Mouse (Mus musculus) kidney, postnatal 0 days (tissue): ENCODE results near the gene Tns4. TPM values are rescaled to one million over a fixed set of nuclear protein-coding genes. Genes with fewer than 3 reads are reported as not detected.
A peak's percentile ranks its signal among the peaks of the same experiment; 100 is the strongest.

Experiments used
- ATAC-seq: fragments of 200-750 bp; cut with Nextera tagmentation; replicated peaks from 2 replicates; pipeline ENCODE4 v1.8.0; 2017; ENCODE audit warnings: low read depth, moderate number of reproducible peaks, moderate TSS enrichment, moderate library complexity; ENCODE audit not compliant: low FRiP score
- DNase-seq: peaks from one replicate; pipeline ENCODE4 v3.0.0-alpha.2; 2016; ENCODE audit warnings: low spot score
- H3K27ac ChIP-seq: fragments of 300-500 bp; sonication (generic); 2 replicates; pipeline ENCODE4 v1.5.1; 2014; ENCODE audit warnings: mild to moderate bottlenecking
- H3K27me3 ChIP-seq: fragments of 300-500 bp; sonication (generic); 2 replicates; pipeline ENCODE4 v1.6.1; 2014; ENCODE audit warnings: low read length, mixed read lengths; ENCODE audit not compliant: insufficient read depth
- H3K36me3 ChIP-seq: fragments of 300-500 bp; sonication (generic); 2 replicates; pipeline ENCODE4 v1.6.1; 2014; ENCODE audit warnings: low read length, mixed read lengths; ENCODE audit not compliant: insufficient read depth
- H3K4me1 ChIP-seq: fragments of 300-500 bp; sonication (generic); replicated peaks from 2 replicates; pipeline ENCODE4 v1.6.1; 2014; ENCODE audit warnings: antibody characterized with exemption, low read length, mixed read lengths; ENCODE audit not compliant: insufficient read depth
- H3K4me2 ChIP-seq: fragments of 300-500 bp; sonication (generic); 2 replicates; pipeline ENCODE4 v1.6.1; 2014; ENCODE audit warnings: mild to moderate bottlenecking, low read length, moderate library complexity, mixed read lengths
- H3K4me3 ChIP-seq: fragments of 300-500 bp; sonication (generic); replicated peaks from 2 replicates; pipeline ENCODE4 v1.5.1; 2014; ENCODE audit warnings: low read depth, low read length
- H3K9ac ChIP-seq: fragments of 300-500 bp; sonication (generic); 2 replicates; pipeline ENCODE4 v1.6.1; 2014; ENCODE audit warnings: low read depth, low read length
- H3K9me3 ChIP-seq: fragments of 300-500 bp; sonication (generic); replicated peaks from 2 replicates; pipeline ENCODE4 v1.6.1; 2016; ENCODE audit warnings: low read length, inconsistent platforms, mixed read lengths
- CTCF ChIP-seq: IDR thresholded peaks from 2 replicates; pipeline ENCODE4 v1.5.1; 2016; ENCODE audit warnings: antibody characterized with exemption, low read depth, mild to moderate bottlenecking, moderate library complexity
- WGBS: fragments of 180-500 bp; shearing (Covaris S2); extraction: QIAGEN DNeasy Blood & Tissue Kit; methylation state at CpG from one replicate; pipeline ENCODE4 v1.1.7; 2014; 5-methylcytosine and 5-hydroxymethylcytosine counted together
- polyA plus RNA-seq: library from polyadenylated mRNA; unstranded; fragments of >200 nt; fragmentation: Nextera tagmentation; extraction: Ambion mirVana; gene quantifications from 2 replicates; pipeline ENCODE4 v1.2.1, GENCODE M21; 2015

The Tns4 gene
- polyA plus RNA-seq, 1 experiment from 2014 or later, result 0.16 TPM

DNA sequence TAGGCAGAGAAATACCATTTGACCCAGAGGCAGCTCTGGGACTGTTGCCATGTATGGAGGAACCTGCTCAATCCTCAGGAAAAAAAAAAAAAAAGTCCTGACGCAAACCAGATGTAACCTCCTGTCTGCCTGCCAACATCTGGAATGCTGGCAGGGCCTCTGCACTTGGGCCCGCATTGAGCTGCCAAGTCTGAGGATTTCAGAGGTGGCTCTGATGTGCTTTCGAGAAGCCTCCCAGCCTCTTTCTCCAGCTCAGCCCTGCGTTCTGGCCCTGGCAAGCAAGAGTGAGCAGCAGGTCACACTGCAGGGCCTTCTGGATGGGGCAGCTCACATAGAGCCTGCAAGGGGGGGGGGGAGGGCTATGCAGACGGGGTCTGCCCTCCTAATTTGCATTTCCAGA lies 42.0 kb downstream of the Tns4 start:
- peaks cover 42% of the 10 kb centered on the region for H3K4me1 ChIP-seq
- ATAC-seq, result no peak

DNA sequence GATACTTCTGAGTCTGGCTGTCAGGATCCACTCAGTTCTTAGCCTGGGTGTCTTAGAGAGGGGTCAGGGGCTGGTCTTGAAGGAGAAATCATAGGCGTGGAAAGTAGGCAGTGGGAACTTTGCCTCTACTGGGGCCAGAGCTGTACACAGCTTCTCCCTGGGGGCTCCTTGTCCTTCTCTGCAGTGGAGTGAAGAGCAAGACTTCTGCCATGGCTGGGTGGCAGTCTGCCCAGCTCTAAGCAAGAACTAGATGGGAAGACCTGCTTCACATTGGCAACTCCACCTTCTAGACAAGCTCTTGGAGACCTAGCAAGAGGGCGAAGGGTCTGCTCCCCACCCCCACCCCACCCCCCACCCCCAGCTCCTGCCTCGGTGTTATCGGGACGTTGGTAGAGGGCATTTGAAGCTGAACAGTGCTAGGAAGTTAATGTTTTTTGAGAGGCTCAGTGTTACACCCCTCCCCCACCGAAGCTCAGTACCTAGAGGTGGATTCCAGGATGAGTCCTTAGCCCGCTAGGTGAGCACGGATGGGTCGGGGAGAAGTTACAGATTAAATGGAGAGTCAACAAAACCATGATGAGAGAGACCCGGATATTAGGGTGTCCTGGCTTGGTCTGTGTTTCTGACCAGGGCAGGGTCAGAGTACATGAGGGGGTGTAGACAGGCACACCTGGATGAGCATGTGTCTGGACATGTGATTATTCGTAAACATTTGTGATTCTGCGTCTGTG lies 43.8 kb downstream of the Tns4 start:
- Histone ChIP-seq H3K36me3 (peaks cover 29% of the 10 kb centered on the region), H3K27ac (peak overlapping the region; percentile 65), H3K4me1 (peaks cover 50% of the 10 kb centered on the region), H3K9me3 (no peaks in the 10 kb centered on the region), H3K4me2 (peak overlapping the region; percentile 31), H3K27me3 (no peaks in the 10 kb centered on the region), H3K9ac (no peak overlapping the region), H3K4me3 (no peak overlapping the region)
- no peak for TF ChIP-seq CTCF
- no peak for DNase-seq
- 48% methylated on average over 12 of the region's 12 CpGs for WGBS
- ATAC-seq, result peak; percentile 31

More for the DNA sequence above, 42.0 kb downstream of the Tns4 start:
- Histone ChIP-seq H3K4me3 (no peak overlapping the region), H3K4me2 (no peak overlapping the region), H3K9ac (no peak overlapping the region), H3K36me3 (peaks cover 47% of the 10 kb centered on the region), H3K27me3 (no peaks in the 10 kb centered on the region), H3K27ac (no peak overlapping the region), H3K9me3 (no peaks in the 10 kb centered on the region)
- DNase-seq, result no peak
- WGBS, result 17% methylated on average over 5 of the region's 5 CpGs
- TF ChIP-seq CTCF, result no peak

DNA sequence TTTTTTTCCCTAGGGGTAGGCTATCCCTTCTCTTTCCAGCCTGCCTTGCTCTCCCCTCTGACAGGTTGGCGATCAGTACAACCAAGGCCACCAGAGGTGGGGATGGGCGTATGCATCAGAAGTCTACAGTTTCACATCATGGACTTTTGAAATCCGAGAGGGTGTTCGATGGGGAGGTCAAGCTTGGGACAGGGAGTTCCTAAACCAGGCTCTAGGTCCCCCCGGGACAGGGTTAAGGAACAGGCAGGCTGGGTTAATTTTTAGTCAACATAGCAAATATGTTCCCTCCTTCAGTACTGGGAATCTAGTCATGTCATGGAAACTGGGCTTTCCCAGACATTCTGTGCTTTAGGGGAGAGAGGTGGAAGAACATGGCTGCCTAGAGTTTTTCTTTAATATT lies 44.8 kb downstream of the Tns4 start:
- Histone ChIP-seq H3K9me3 (no peaks in the 10 kb centered on the region), H3K4me1 (peaks cover 50% of the 10 kb centered on the region), H3K27ac (peak overlapping the region; percentile 65), H3K36me3 (peaks cover 21% of the 10 kb centered on the region), H3K27me3 (no peaks in the 10 kb centered on the region), H3K9ac (no peak overlapping the region), H3K4me3 (no peak overlapping the region; the same call in 1 of the 2 replicates), H3K4me2 (peak overlapping the region; percentile 31; the same call in 1 of the 2 replicates)
- WGBS, result 24% methylated on average over 5 of the region's 5 CpGs
- TF ChIP-seq CTCF, result no peak
- no peak for ATAC-seq
- peak; percentile 52 for DNase-seq

DNA sequence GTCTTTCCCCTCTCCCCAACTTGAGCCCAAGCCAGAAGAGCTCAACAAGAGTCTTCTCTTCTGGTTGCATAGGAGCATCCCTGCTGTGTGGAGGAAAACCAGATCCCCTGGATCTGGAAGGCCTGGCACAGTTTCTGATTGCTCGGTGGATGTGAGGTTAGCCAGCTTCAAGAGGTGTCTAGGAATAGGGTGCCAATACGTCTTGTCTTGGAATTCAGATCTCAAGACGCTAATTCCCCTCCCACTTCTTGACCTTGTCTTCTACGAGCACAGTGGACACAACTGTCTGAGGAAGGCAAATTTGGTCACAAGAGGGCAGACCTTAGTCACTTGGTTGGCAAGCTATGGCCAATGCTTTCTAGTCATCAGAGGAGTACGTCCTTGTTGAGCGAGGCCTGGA lies 45.5 kb downstream of the Tns4 start:
- Histone ChIP-seq H3K9me3 (no peaks in the 10 kb centered on the region), H3K36me3 (peaks cover 14% of the 10 kb centered on the region), H3K27ac (peak overlapping the region; percentile 65), H3K4me1 (peaks cover 50% of the 10 kb centered on the region), H3K4me3 (no peak overlapping the region), H3K27me3 (no peaks in the 10 kb centered on the region), H3K4me2 (peak overlapping the region; percentile 31), H3K9ac (no peak overlapping the region)
- 51% methylated on average over 6 of the region's 6 CpGs for WGBS
- DNase-seq (no peak), ATAC-seq (no peak)
- TF ChIP-seq CTCF, result peak; percentile 48

DNA sequence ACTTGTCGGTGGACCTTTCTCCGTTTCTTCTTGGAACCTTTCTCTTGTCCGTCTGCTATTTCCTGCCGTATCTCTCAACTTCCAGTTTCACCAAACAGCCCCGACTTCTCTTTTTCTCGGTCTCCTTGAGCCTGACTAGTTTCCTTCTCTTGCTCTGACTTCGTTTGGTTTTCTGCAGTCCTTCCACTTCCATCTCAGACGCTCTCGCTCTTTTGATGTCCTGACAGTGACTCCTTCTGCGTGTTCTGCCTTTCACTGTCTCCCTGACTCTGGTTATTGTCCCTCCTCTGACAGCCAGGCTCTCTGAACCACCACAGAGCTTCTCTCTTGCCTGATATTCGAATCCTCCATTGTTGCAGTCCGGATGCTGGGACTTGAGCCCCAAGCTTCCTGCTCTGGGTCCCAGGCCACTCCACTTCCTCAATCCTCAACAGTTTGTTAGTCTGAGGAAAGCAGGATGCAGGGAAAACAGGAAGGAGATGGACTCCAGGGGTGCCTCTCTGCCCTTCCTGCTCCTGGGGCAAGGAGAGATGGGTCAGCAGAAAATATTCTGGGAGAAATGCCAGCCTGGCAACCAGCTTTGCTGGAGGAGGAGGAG lies 46.2 kb downstream of the Tns4 start:
- no peaks in the 10 kb centered on the region for H3K9me3 ChIP-seq
- H3K4me3 ChIP-seq, result peak overlapping the region; percentile 64
- TF ChIP-seq CTCF, result no peak
- peak overlapping the region; percentile 86 for H3K9ac ChIP-seq
- H3K36me3 ChIP-seq, result peaks cover 7% of the 10 kb centered on the region
- DNase-seq, result peak; percentile 80
- H3K4me2 ChIP-seq, result peak overlapping the region; percentile 82
- H3K4me1 ChIP-seq, result peaks cover 50% of the 10 kb centered on the region
- H3K27me3 ChIP-seq, result no peaks in the 10 kb centered on the region
- ATAC-seq, result no peak
- peak overlapping the region; percentile 95 for H3K27ac ChIP-seq
- WGBS, result 21% methylated on average over 12 of the region's 12 CpGs

DNA sequence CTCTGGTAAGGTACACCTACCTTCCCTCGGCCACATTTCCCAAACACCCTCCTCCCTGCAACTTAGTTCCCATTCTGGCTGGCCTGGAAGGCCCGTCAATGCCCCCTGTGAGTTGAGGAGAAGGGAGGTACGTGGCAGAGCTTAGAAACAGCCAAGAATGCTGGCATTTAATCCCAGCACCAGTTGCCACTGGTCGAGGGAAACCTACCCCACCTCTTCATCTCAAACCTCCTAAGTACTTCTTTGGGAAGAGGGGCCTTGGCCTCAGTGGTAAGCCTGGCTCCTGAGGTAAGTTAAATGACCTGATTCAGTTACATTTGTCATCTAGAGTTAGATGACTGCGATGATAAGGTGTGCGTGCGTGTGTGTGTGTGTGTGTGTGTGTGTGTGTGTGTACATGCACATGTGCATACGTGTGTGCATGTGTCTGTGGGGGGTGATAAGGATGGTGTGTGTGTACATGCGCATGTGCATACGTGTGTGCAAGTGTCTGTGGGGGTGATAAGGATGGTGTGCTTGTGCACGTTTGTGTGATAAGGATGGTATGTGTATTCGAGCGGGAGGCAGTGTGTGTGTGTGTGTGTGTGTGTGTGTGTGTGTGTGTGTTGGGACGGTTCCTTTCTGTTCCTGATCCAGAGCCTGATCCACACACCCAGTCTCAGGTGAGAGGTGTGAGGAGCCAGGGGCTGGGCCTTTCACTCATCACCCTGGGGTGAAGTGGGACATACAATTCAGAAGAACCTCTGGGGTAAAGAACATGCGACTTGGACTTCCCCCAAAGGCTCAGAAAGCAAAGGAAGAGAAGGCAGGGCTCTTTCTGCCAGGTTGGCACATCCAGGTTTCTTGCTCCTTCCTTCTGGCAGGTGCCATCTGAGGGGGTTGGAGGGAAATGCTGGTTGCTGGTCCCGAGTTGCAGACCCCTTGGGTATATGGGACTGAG lies 47.0 kb downstream of the Tns4 start:
- Histone ChIP-seq H3K27me3 (no peaks in the 10 kb centered on the region), H3K36me3 (no peaks in the 10 kb centered on the region), H3K9ac (peak overlapping the region; percentile 86), H3K9me3 (no peaks in the 10 kb centered on the region), H3K27ac (peak overlapping the region; percentile 95), H3K4me1 (peaks cover 44% of the 10 kb centered on the region), H3K4me2 (peak overlapping the region; percentile 82), H3K4me3 (peak overlapping the region; percentile 64)
- ATAC-seq (no peak), DNase-seq (no peak)
- no peak for TF ChIP-seq CTCF
- 22% methylated on average over 16 of the region's 16 CpGs for WGBS
